Mouse (Mus musculus): ENCODE results near the gene Ppm1h. TPM values are rescaled to one million over a fixed set of nuclear protein-coding genes. Genes with fewer than 3 reads are reported as not detected.
"Not testable (repeated sequence)": the region's sequence is repeated elsewhere in the genome, so short reads cannot be mapped to it uniquely, and the experiment has no call there.

Gene Ppm1h
- polyA plus RNA-seq, 1 experiment from 2014 or later: 33.5 TPM

GRCm38 (mm10) chr10:122919416-122919815, 240.9 kb downstream of the Ppm1h start:
- no peak overlapping the region for H3K9ac ChIP-seq (ENCODE audit: low read depth, low read length)
- DNase-seq (ENCODE audit: low spot score): no peak

GRCm38 (mm10) chr10:122920218-122920795, 241.7 kb downstream of the Ppm1h start:
- no peak overlapping the region for H3K4me2 ChIP-seq (ENCODE audit: low read length)
- H3K4me1 ChIP-seq (replicated peaks; ENCODE audit: insufficient read depth, low read length): peaks cover 8% of the 10 kb centered on the region; the same call in 1 of the 2 replicates
- no peak overlapping the region for H3K4me3 ChIP-seq (replicated peaks; ENCODE audit: low read depth, low read length)
- no peak for ATAC-seq (replicated peaks; ENCODE audit: low FRiP score, low read depth)
- no peak overlapping the region for H3K27ac ChIP-seq
- DNase-seq (ENCODE audit: low spot score): no peak
- H3K36me3 ChIP-seq (ENCODE audit: insufficient read depth, low read length): 0 out of 2 replicates have a peak, but pooled peaks cover 9% of the 10 kb centered on the region
- no peak for TF ChIP-seq CTCF (IDR thresholded peaks at IDR 0.05; ENCODE audit: low read depth)
- no peaks in the 10 kb centered on the region for H3K27me3 ChIP-seq (ENCODE audit: insufficient read depth, low read length)
- 92% methylated on average over 11 of the region's 11 CpGs for WGBS
- H3K9me3 ChIP-seq (replicated peaks; ENCODE audit: low read length): no peaks in the 10 kb centered on the region
- no peak overlapping the region for H3K9ac ChIP-seq (ENCODE audit: low read depth, low read length)

More at GRCm38 (mm10) chr10:122919416-122919815, 240.9 kb downstream of the Ppm1h start:
- WGBS: 75% methylated on average over 2 of the region's 2 CpGs
- H3K4me3 ChIP-seq (replicated peaks; ENCODE audit: low read depth, low read length): no peak overlapping the region
- H3K4me2 ChIP-seq (ENCODE audit: low read length): no peak overlapping the region
- TF ChIP-seq CTCF (IDR thresholded peaks at IDR 0.05; ENCODE audit: low read depth): no peak
- H3K4me1 ChIP-seq (replicated peaks; ENCODE audit: insufficient read depth, low read length): peaks cover 10% of the 10 kb centered on the region; the same call in 1 of the 2 replicates
- no peaks in the 10 kb centered on the region for H3K9me3 ChIP-seq (replicated peaks; ENCODE audit: low read length)
- H3K36me3 ChIP-seq (ENCODE audit: insufficient read depth, low read length): 0 out of 2 replicates have a peak, but pooled peaks cover 9% of the 10 kb centered on the region
- no peak for ATAC-seq (replicated peaks; ENCODE audit: low FRiP score, low read depth)
- no peaks in the 10 kb centered on the region for H3K27me3 ChIP-seq (ENCODE audit: insufficient read depth, low read length)
- H3K27ac ChIP-seq: no peak overlapping the region

- no peaks in the 10 kb centered on the region for H3K27me3 ChIP-seq (ENCODE audit: insufficient read depth, low read length)
- ATAC-seq (replicated peaks; ENCODE audit: low FRiP score, low read depth) (no peak), DNase-seq (ENCODE audit: low spot score) (no peak)
- H3K36me3 ChIP-seq (ENCODE audit: insufficient read depth, low read length): 0 out of 2 replicates have a peak, but pooled peaks cover 9% of the 10 kb centered on the region
- no peak overlapping the region for H3K4me2 ChIP-seq (ENCODE audit: low read length)
- H3K4me1 ChIP-seq (replicated peaks; ENCODE audit: insufficient read depth, low read length): 0 out of 2 replicates have a peak, but pooled peaks cover under 1% of the 10 kb centered on the region
- H3K9me3 ChIP-seq (replicated peaks; ENCODE audit: low read length): no peaks in the 10 kb centered on the region
- H3K4me3 ChIP-seq (replicated peaks; ENCODE audit: low read depth, low read length): no peak overlapping the region
- 36% methylated on average over 7 of the region's 7 CpGs for WGBS
- no peak for TF ChIP-seq CTCF (IDR thresholded peaks at IDR 0.05; ENCODE audit: low read depth)
- no peak overlapping the region for H3K9ac ChIP-seq (ENCODE audit: low read depth, low read length)
- H3K27ac ChIP-seq: no peak overlapping the region
These were observed 243.7 kb downstream of the Ppm1h start for GRCm38 (mm10) chr10:122922226-122922625.

- not testable (repeated sequence) for H3K36me3 ChIP-seq (ENCODE audit: insufficient read depth, low read length); H3K27ac ChIP-seq; H3K9me3 ChIP-seq (replicated peaks; ENCODE audit: low read length); H3K4me3 ChIP-seq (replicated peaks; ENCODE audit: low read depth, low read length); H3K9ac ChIP-seq (ENCODE audit: low read depth, low read length); H3K4me2 ChIP-seq (ENCODE audit: low read length); H3K27me3 ChIP-seq (ENCODE audit: insufficient read depth, low read length); ATAC-seq (replicated peaks; ENCODE audit: low FRiP score, low read depth); H3K4me1 ChIP-seq (replicated peaks; ENCODE audit: insufficient read depth, low read length); DNase-seq (ENCODE audit: low spot score)
- WGBS: 85% methylated on average over 5 of the region's 5 CpGs
These were observed 246.0 kb downstream of the Ppm1h start for GRCm38 (mm10) chr10:122924571-122924970.

- Histone ChIP-seq H3K9me3 (replicated peaks; ENCODE audit: low read length) (no peaks in the 10 kb centered on the region), H3K4me3 (replicated peaks; ENCODE audit: low read depth, low read length) (no peak overlapping the region), H3K4me1 (replicated peaks; ENCODE audit: insufficient read depth, low read length) (peaks cover 14% of the 10 kb centered on the region; the same call in 1 of the 2 replicates), H3K4me2 (ENCODE audit: low read length) (no peak overlapping the region), H3K9ac (ENCODE audit: low read depth, low read length) (no peak overlapping the region), H3K36me3 (ENCODE audit: insufficient read depth, low read length) (0 out of 2 replicates have a peak, but pooled peaks cover 6% of the 10 kb centered on the region), H3K27me3 (ENCODE audit: insufficient read depth, low read length) (no peaks in the 10 kb centered on the region), H3K27ac (no peak overlapping the region)
- ATAC-seq (replicated peaks; ENCODE audit: low FRiP score, low read depth) (no peak), DNase-seq (ENCODE audit: low spot score) (no peak)
- WGBS: 89% methylated on average over 4 of the region's 4 CpGs
- no peak for TF ChIP-seq CTCF (IDR thresholded peaks at IDR 0.05; ENCODE audit: low read depth)
These were observed 247.7 kb downstream of the Ppm1h start for GRCm38 (mm10) chr10:122926275-122926674.

GRCm38 (mm10) chr10:122930520-122930919, 252.0 kb downstream of the Ppm1h start:
- Histone ChIP-seq H3K36me3 (ENCODE audit: insufficient read depth, low read length) (0 out of 2 replicates have a peak, but pooled peaks cover 3% of the 10 kb centered on the region), H3K27ac (no peak overlapping the region), H3K4me2 (ENCODE audit: low read length) (no peak overlapping the region), H3K4me3 (replicated peaks; ENCODE audit: low read depth, low read length) (no peak overlapping the region), H3K27me3 (ENCODE audit: insufficient read depth, low read length) (no peaks in the 10 kb centered on the region), H3K4me1 (replicated peaks; ENCODE audit: insufficient read depth, low read length) (peaks cover 21% of the 10 kb centered on the region), H3K9ac (ENCODE audit: low read depth, low read length) (no peak overlapping the region), H3K9me3 (replicated peaks; ENCODE audit: low read length) (no peaks in the 10 kb centered on the region)
- DNase-seq (ENCODE audit: low spot score) (no peak), ATAC-seq (replicated peaks; ENCODE audit: low FRiP score, low read depth) (no peak)
- no peak for TF ChIP-seq CTCF (IDR thresholded peaks at IDR 0.05; ENCODE audit: low read depth)
- WGBS: 78% methylated on average over 4 of the region's 4 CpGs
